8 mouse cellular contexts compared by ENCODE assay signal in genomic region chr2:125724086-125724430, GRCm38 (mm10). TPM values are rescaled to one million over a fixed set of nuclear protein-coding genes. Genes with fewer than 3 reads are reported as not detected.
DNase-seq lines count a peak whose midpoint lies in the region; ATAC-seq and TF ChIP-seq lines count a peak whose summit lies in the region.

TSS of gene Shc4 (minus strand) at chr2:125724148.

- DNase-seq in kidney, adult 18-20 months = no peak
- DNase-seq in cerebellum, postnatal 14 days = peak; percentile 60 to 76
- peak; percentile 56 for DNase-seq in heart, postnatal 0 days (ENCODE audit: low spot score)
- no peak for DNase-seq in liver, embryonic 11.5 days (ENCODE audit: low spot score)
- peak; percentile 72 for DNase-seq in stomach, postnatal 0 days (ENCODE audit: low spot score)
- DNase-seq in B cell, adult 2 months = no peak

- H3K27me3 ChIP-seq in kidney, embryonic 14.5 days (ENCODE audit: control insufficient read depth, insufficient read depth, low read length) = peaks cover 27% of the 10 kb centered on the region; the same call in 1 of the 2 replicates
- peaks cover 89% of the 10 kb centered on the region for H3K27me3 ChIP-seq in E14TG2a.4 (ENCODE audit: insufficient read depth, low read length)
- peaks cover 40% of the 10 kb centered on the region for H3K27me3 ChIP-seq in heart, postnatal 0 days (ENCODE audit: control insufficient read depth, insufficient read depth, low read length)
- H3K27me3 ChIP-seq in liver, embryonic 11.5 days (replicated peaks; ENCODE audit: control insufficient read depth, insufficient read depth, low read length) = peaks cover 44% of the 10 kb centered on the region
- no peaks in the 10 kb centered on the region for H3K27me3 ChIP-seq in stomach, postnatal 0 days (ENCODE audit: control insufficient read depth, insufficient read depth, low read length)

- WGBS in kidney, embryonic 14.5 days = 0% methylated on average over 15 of the region's 15 CpGs
- WGBS in heart, postnatal 0 days = under 1% methylated on average over 15 of the region's 15 CpGs
- WGBS in liver, embryonic 11.5 days = under 1% methylated on average over 15 of the region's 15 CpGs
- WGBS in stomach, postnatal 0 days = under 1% methylated on average over 15 of the region's 15 CpGs

- peak within 1 kb of the TSS; percentile 99 for H3K4me2 ChIP-seq in kidney, embryonic 14.5 days (replicated peaks; ENCODE audit: low read depth, low read length)
- peak within 1 kb of the TSS; percentile 91 for H3K4me2 ChIP-seq in heart, postnatal 0 days (ENCODE audit: low read depth, low read length)
- peak within 1 kb of the TSS; percentile 83 for H3K4me2 ChIP-seq in liver, embryonic 11.5 days
- H3K4me2 ChIP-seq in stomach, postnatal 0 days (replicated peaks; ENCODE audit: low read depth) = peak within 1 kb of the TSS; percentile 86

- H3K36me3 ChIP-seq in kidney, embryonic 14.5 days (ENCODE audit: control insufficient read depth, insufficient read depth, low read length) = no peaks in the 10 kb centered on the region
- H3K36me3 ChIP-seq in E14TG2a.4 (ENCODE audit: insufficient read depth, low read length) = no peaks in the 10 kb centered on the region
- H3K36me3 ChIP-seq in heart, postnatal 0 days (replicated peaks; ENCODE audit: control insufficient read depth, insufficient read depth, low read length) = no peaks in the 10 kb centered on the region
- H3K36me3 ChIP-seq in liver, embryonic 11.5 days (ENCODE audit: control insufficient read depth, insufficient read depth, low read length) = no peaks in the 10 kb centered on the region
- no peaks in the 10 kb centered on the region for H3K36me3 ChIP-seq in stomach, postnatal 0 days (ENCODE audit: control insufficient read depth, insufficient read depth, low read length)

- no peaks in the 10 kb centered on the region for H3K9me3 ChIP-seq in kidney, embryonic 14.5 days (ENCODE audit: control insufficient read depth, low read length)
- no peaks in the 10 kb centered on the region for H3K9me3 ChIP-seq in E14TG2a.4 (ENCODE audit: low read length)
- no peaks in the 10 kb centered on the region for H3K9me3 ChIP-seq in heart, postnatal 0 days (replicated peaks; ENCODE audit: control insufficient read depth, low read length)
- H3K9me3 ChIP-seq in liver, embryonic 11.5 days (ENCODE audit: control insufficient read depth, low read length) = no peaks in the 10 kb centered on the region
- H3K9me3 ChIP-seq in stomach, postnatal 0 days (ENCODE audit: control insufficient read depth, low read length) = no peaks in the 10 kb centered on the region

- H3K27ac ChIP-seq in kidney, embryonic 14.5 days (ENCODE audit: low read depth, low read length) = no peak within 1 kb of the TSS
- no peak within 1 kb of the TSS for H3K27ac ChIP-seq in heart, postnatal 0 days (ENCODE audit: low read depth)
- H3K27ac ChIP-seq in liver, embryonic 11.5 days (ENCODE audit: low read depth, low read length) = no peak within 1 kb of the TSS
- no peak within 1 kb of the TSS for H3K27ac ChIP-seq in stomach, postnatal 0 days (replicated peaks)

- no peak for TF ChIP-seq CTCF in E14TG2a.4 (conservative IDR thresholded peaks at IDR 0.05; ENCODE audit: low read length)
- no peak for TF ChIP-seq CTCF in heart, postnatal 0 days (IDR thresholded peaks at IDR 0.05; ENCODE audit: low read depth)
- no peak for TF ChIP-seq CTCF in stomach, postnatal 0 days (IDR thresholded peaks at IDR 0.05; ENCODE audit: low read depth)

- H3K9ac ChIP-seq in kidney, embryonic 14.5 days (ENCODE audit: low read depth, low read length) = peak within 1 kb of the TSS; percentile 51
- peak within 1 kb of the TSS; percentile 15 for H3K9ac ChIP-seq in heart, postnatal 0 days (replicated peaks; ENCODE audit: low read depth, low read length)
- H3K9ac ChIP-seq in liver, embryonic 11.5 days (ENCODE audit: low read depth, low read length) = no peak within 1 kb of the TSS
- H3K9ac ChIP-seq in stomach, postnatal 0 days (ENCODE audit: low read length) = 0 out of 2 replicates have a peak within 1 kb of the TSS, but pooled peaks have one; percentile 4

- TF ChIP-seq EP300 in heart, postnatal 0 days (IDR thresholded peaks at IDR 0.05; ENCODE audit: low read depth) = no peak
- no peak for TF ChIP-seq EP300 in stomach, postnatal 0 days (optimal IDR thresholded peaks at IDR 0.05)

- ATAC-seq in kidney, embryonic 14.5 days (ENCODE audit: low FRiP score, low TSS enrichment) = peak; percentile 84
- ATAC-seq in heart, postnatal 0 days (ENCODE audit: insufficient read depth, low read depth) = peak; percentile 59; the same call in 1 of the 2 replicates
- 0 out of 2 replicates have a peak, but pooled peaks have one; percentile 37 for ATAC-seq in liver, embryonic 11.5 days (replicated peaks; ENCODE audit: low FRiP score)
- peak; percentile 70 for ATAC-seq in stomach, postnatal 0 days (ENCODE audit: low FRiP score, low TSS enrichment)

- H3K4me3 ChIP-seq in kidney, embryonic 14.5 days (ENCODE audit: low read length) = peak within 1 kb of the TSS; percentile 49
- peak within 1 kb of the TSS; percentile 72 for H3K4me3 ChIP-seq in E14TG2a.4 (replicated peaks; ENCODE audit: low read length)
- H3K4me3 ChIP-seq in heart, postnatal 0 days (ENCODE audit: low read depth, low read length) = peak within 1 kb of the TSS; percentile 51
- H3K4me3 ChIP-seq in liver, embryonic 11.5 days (ENCODE audit: low read depth, low read length) = peak within 1 kb of the TSS; percentile 50
- peak within 1 kb of the TSS; percentile 45 for H3K4me3 ChIP-seq in stomach, postnatal 0 days (ENCODE audit: low read depth, low read length)

- H3K4me1 ChIP-seq in kidney, embryonic 14.5 days (ENCODE audit: control insufficient read depth, insufficient read depth, low read length) = peaks cover 10% of the 10 kb centered on the region; the same call in 1 of the 2 replicates
- H3K4me1 ChIP-seq in E14TG2a.4 (replicated peaks; ENCODE audit: low read depth, low read length) = peaks cover 41% of the 10 kb centered on the region
- peaks cover 6% of the 10 kb centered on the region; the same call in 1 of the 2 replicates for H3K4me1 ChIP-seq in heart, postnatal 0 days (ENCODE audit: control insufficient read depth, insufficient read depth)
- no peaks in the 10 kb centered on the region; the same call in 1 of the 2 replicates for H3K4me1 ChIP-seq in liver, embryonic 11.5 days (replicated peaks; ENCODE audit: control insufficient read depth, insufficient read depth, low read length)
- H3K4me1 ChIP-seq in stomach, postnatal 0 days (replicated peaks; ENCODE audit: control insufficient read depth, insufficient read depth) = peaks cover 3% of the 10 kb centered on the region; the same call in 1 of the 2 replicates

RNA-seq across cellular contexts. Expression of gene Shc4, which starts in this region (rescaled TPM):
- 0.76 and 1.6 TPM in 2 replicates for polyA plus RNA-seq in kidney, embryonic 14.5 days (2014; fragmentation: Nextera tagmentation; extraction: Ambion mirVana)
- 1.2 and 4.4 TPM in 2 replicates for total RNA-seq in heart, postnatal 0 days (2014; rRNA removed; ENCODE audit: low replicate concordance)
- polyA plus RNA-seq in heart, postnatal 0 days (2015; fragmentation: Nextera tagmentation; extraction: Ambion mirVana) = 0.44 and 0.49 TPM in 2 replicates
- polyA plus RNA-seq in liver, embryonic 11.5 days (2014; fragmentation: Nextera tagmentation; extraction: Ambion mirVana) = 0.71 and 0.77 TPM in 2 replicates
- 1.0 and 1.1 TPM in 2 replicates for polyA plus RNA-seq in stomach, postnatal 0 days (2015; fragmentation: Nextera tagmentation; extraction: Ambion mirVana)

Comparison
In these comparisons a context has a peak if more than half of its experiments do, and no peak if none do; other contexts are left out.
1. Peak in ATAC-seq, H3K4me3 ChIP-seq and H3K4me2 ChIP-seq in liver, embryonic 11.5 days; RNA of the gene not detected or under 1 TPM.
2. DNase-seq: peak in cerebellum, postnatal 14 days (2 of 2), heart, postnatal 0 days (single experiment) and stomach, postnatal 0 days (single experiment); none in kidney, adult 18-20 months (single experiment), liver, embryonic 11.5 days (single experiment) and B cell, adult 2 months (0 of 2).
3. Peak in every context shown above with its lines, with median percentiles within 50 percentile points of each other: ATAC-seq, H3K4me2 ChIP-seq and H3K4me3 ChIP-seq.